ENCODE assay signal across 20 mouse cellular contexts in genomic region chr3:54493567-54493966, GRCm38 (mm10).
"Had no signal": no experiment of that assay in that cellular context is flagged by ENCODE, and none has a peak within 500 bp of the region (broad histone marks: within the 10 kb centered on the region; RNA-seq: fewer than 3 reads in every experiment).

No protein-coding gene starts in this region.

- H3K27ac ChIP-seq: liver, embryonic 15.5 days; midbrain, embryonic 10.5 days; midbrain, embryonic 12.5 days; neural tube, embryonic 13.5 days; neural tube, embryonic 15.5 days had no signal

- H3K9ac ChIP-seq: liver, embryonic 15.5 days; lung, embryonic 14.5 days; midbrain, embryonic 12.5 days; neural tube, embryonic 13.5 days; neural tube, embryonic 15.5 days had no signal

- H3K4me3 ChIP-seq: liver, embryonic 15.5 days; midbrain, embryonic 10.5 days; midbrain, embryonic 12.5 days; myocyte; neural tube, embryonic 13.5 days; neural tube, embryonic 15.5 days had no signal

- DNase-seq: lung, adult 18-20 months; lung, embryonic 14.5 days; lung, postnatal 10 days; lung, postnatal 4 days; midbrain, embryonic 14.5 days; retina, postnatal 1 day; right cerebral cortex, adult 18-20 months; right cerebral cortex, postnatal 25 days; right cerebral cortex, postnatal 4 days; spleen, adult 18-20 months; thymus, adult 2 months; thymus, postnatal 14 days; thymus, postnatal 36 days had no signal

- H3K4me1 ChIP-seq: liver, embryonic 15.5 days; midbrain, embryonic 10.5 days; midbrain, embryonic 12.5 days; neural tube, embryonic 13.5 days; neural tube, embryonic 15.5 days had no signal

- H3K4me2 ChIP-seq: liver, embryonic 15.5 days; lung, embryonic 14.5 days; midbrain, embryonic 12.5 days; neural tube, embryonic 13.5 days; neural tube, embryonic 15.5 days had no signal

- H3K9me3 ChIP-seq: liver, embryonic 15.5 days; midbrain, embryonic 10.5 days; midbrain, embryonic 12.5 days; neural tube, embryonic 13.5 days; neural tube, embryonic 15.5 days had no signal

- H3K36me3 ChIP-seq: liver, embryonic 15.5 days; midbrain, embryonic 10.5 days; midbrain, embryonic 12.5 days; neural tube, embryonic 13.5 days; neural tube, embryonic 15.5 days had no signal

- ATAC-seq: midbrain, embryonic 16.5 days had no signal

- H3K27me3 ChIP-seq: liver, embryonic 15.5 days; midbrain, embryonic 12.5 days; neural tube, embryonic 13.5 days; neural tube, embryonic 15.5 days had no signal
